Mouse (Mus musculus) limb, embryonic 10.5 days (tissue): ENCODE results near the gene Olfml2b. TPM values are rescaled to one million over a fixed set of nuclear protein-coding genes. Genes with fewer than 3 reads are reported as not detected.
A peak's percentile ranks its signal among the peaks of the same experiment; 100 is the strongest.

Source experiments
- DNase-seq: peaks from one replicate; pipeline ENCODE4 v3.0.0-alpha.2; 2017; ENCODE audit warnings: low spot score
- H3K27ac ChIP-seq: fragments of 300-500 bp; sonication (generic); 2 replicates; pipeline ENCODE4 v1.5.1; 2016; ENCODE audit warnings: mild to moderate bottlenecking
- H3K27me3 ChIP-seq: fragments of 300-500 bp; sonication (generic); 2 replicates; pipeline ENCODE4 v1.6.1; 2016; ENCODE audit warnings: low read depth, mild to moderate bottlenecking; ENCODE audit not compliant: poor library complexity, severe bottlenecking
- H3K36me3 ChIP-seq: fragments of 300-500 bp; sonication (generic); 2 replicates; pipeline ENCODE4 v1.6.1; 2016; ENCODE audit warnings: mild to moderate bottlenecking, moderate library complexity
- H3K4me1 ChIP-seq: fragments of 300-500 bp; sonication (generic); 2 replicates; pipeline ENCODE4 v1.6.1; 2016
- H3K4me3 ChIP-seq: fragments of 300-500 bp; sonication (generic); 2 replicates; pipeline ENCODE4 v1.5.1; 2016; ENCODE audit warnings: mild to moderate bottlenecking, moderate library complexity
- H3K9me3 ChIP-seq: fragments of 300-500 bp; sonication (generic); replicated peaks from 2 replicates; pipeline ENCODE4 v1.6.1; 2016; ENCODE audit warnings: mild to moderate bottlenecking
- WGBS: fragments of 180-500 bp; shearing (Covaris S2); methylation state at CpG from one replicate; pipeline ENCODE4 v1.1.7; 2016; 5-methylcytosine and 5-hydroxymethylcytosine counted together
- polyA plus RNA-seq: library from polyadenylated mRNA; unstranded; fragments of >200 nt; fragmentation: Nextera tagmentation; extraction: Ambion mirVana; gene quantifications from 2 replicates; pipeline ENCODE4 v1.2.1, GENCODE M21; 2016

Gene Olfml2b
- polyA plus RNA-seq, 1 experiment from 2014 or later = 8.1 TPM

- H3K4me1 ChIP-seq = no peaks in the 10 kb centered on the region
- H3K9me3 ChIP-seq = no peaks in the 10 kb centered on the region
- H3K36me3 ChIP-seq = no peaks in the 10 kb centered on the region
- WGBS = 61% methylated on average over 5 of the region's 5 CpGs
- DNase-seq = no peak
- no peaks in the 10 kb centered on the region for H3K27me3 ChIP-seq
- no peak overlapping the region for H3K27ac ChIP-seq
- no peak overlapping the region for H3K4me3 ChIP-seq
Measured at GRCm38 (mm10) chr1:170622934-170623333, 21.4 kb upstream of the Olfml2b start.

- H3K27ac ChIP-seq = no peak overlapping the region
Measured at GRCm38 (mm10) chr1:170623432-170623831, 20.9 kb upstream of the Olfml2b start.

GRCm38 (mm10) chr1:170630489-170630888, 13.8 kb upstream of the Olfml2b start:
- no peaks in the 10 kb centered on the region for H3K9me3 ChIP-seq
- WGBS = 92% methylated on average over 4 of the region's 4 CpGs
- H3K27me3 ChIP-seq = no peaks in the 10 kb centered on the region
- DNase-seq = no peak
- H3K36me3 ChIP-seq = no peaks in the 10 kb centered on the region
- no peak overlapping the region for H3K4me3 ChIP-seq
- H3K4me1 ChIP-seq = no peaks in the 10 kb centered on the region
- H3K27ac ChIP-seq = no peak overlapping the region

More at GRCm38 (mm10) chr1:170623432-170623831, 20.9 kb upstream of the Olfml2b start:
- Histone ChIP-seq H3K4me3 (no peak overlapping the region), H3K36me3 (no peaks in the 10 kb centered on the region), H3K4me1 (no peaks in the 10 kb centered on the region), H3K27me3 (no peaks in the 10 kb centered on the region), H3K9me3 (no peaks in the 10 kb centered on the region)
- 95% methylated on average over 1 of the region's 1 CpGs for WGBS
- DNase-seq = no peak

- Histone ChIP-seq H3K4me1 (no peaks in the 10 kb centered on the region), H3K4me3 (no peak overlapping the region), H3K27me3 (no peaks in the 10 kb centered on the region), H3K9me3 (no peaks in the 10 kb centered on the region), H3K27ac (no peak overlapping the region), H3K36me3 (no peaks in the 10 kb centered on the region)
- no peak for DNase-seq
- 91% methylated on average over 5 of the region's 5 CpGs for WGBS
Measured at GRCm38 (mm10) chr1:170631571-170631970, 12.8 kb upstream of the Olfml2b start.

GRCm38 (mm10) chr1:170632385-170632784, 11.9 kb upstream of the Olfml2b start:
- Histone ChIP-seq H3K4me1 (no peaks in the 10 kb centered on the region), H3K27ac (no peak overlapping the region), H3K9me3 (no peaks in the 10 kb centered on the region), H3K27me3 (no peaks in the 10 kb centered on the region), H3K36me3 (no peaks in the 10 kb centered on the region), H3K4me3 (no peak overlapping the region)
- 21% methylated on average over 3 of the region's 3 CpGs for WGBS
- peak; percentile 75 for DNase-seq

GRCm38 (mm10) chr1:170632856-170633255, 11.5 kb upstream of the Olfml2b start:
- H3K27me3 ChIP-seq = no peaks in the 10 kb centered on the region
- H3K4me1 ChIP-seq = no peaks in the 10 kb centered on the region
- no peak overlapping the region for H3K4me3 ChIP-seq
- no peaks in the 10 kb centered on the region for H3K9me3 ChIP-seq
- H3K36me3 ChIP-seq = no peaks in the 10 kb centered on the region
- WGBS = 77% methylated on average over 4 of the region's 4 CpGs
- H3K27ac ChIP-seq = no peak overlapping the region
- no peak for DNase-seq

- Histone ChIP-seq H3K36me3 (no peaks in the 10 kb centered on the region), H3K27ac (peak overlapping the region; percentile 7; the same call in 1 of the 2 replicates), H3K9me3 (no peaks in the 10 kb centered on the region), H3K27me3 (no peaks in the 10 kb centered on the region; the same call in 1 of the 2 replicates), H3K4me3 (no peak overlapping the region), H3K4me1 (peaks cover 7% of the 10 kb centered on the region)
- no peak for DNase-seq
- 82% methylated on average over 7 of the region's 7 CpGs for WGBS
Measured at GRCm38 (mm10) chr1:170638941-170639340, 5.4 kb upstream of the Olfml2b start.

GRCm38 (mm10) chr1:170645896-170646605, 1.7 kb downstream of the Olfml2b start:
- H3K4me3 ChIP-seq = no peak overlapping the region
- no peak overlapping the region for H3K27ac ChIP-seq
- DNase-seq = peak; percentile 31
- no peaks in the 10 kb centered on the region for H3K9me3 ChIP-seq
- H3K27me3 ChIP-seq = peaks cover 6% of the 10 kb centered on the region; the same call in 1 of the 2 replicates
- H3K4me1 ChIP-seq = peaks cover 27% of the 10 kb centered on the region
- WGBS = 72% methylated on average over 15 of the region's 15 CpGs
- H3K36me3 ChIP-seq = no peaks in the 10 kb centered on the region

- no peaks in the 10 kb centered on the region for H3K36me3 ChIP-seq
- 87% methylated on average over 9 of the region's 9 CpGs for WGBS
- peaks cover 31% of the 10 kb centered on the region for H3K4me1 ChIP-seq
- H3K9me3 ChIP-seq = no peaks in the 10 kb centered on the region
- H3K27ac ChIP-seq = no peak overlapping the region
- no peak overlapping the region for H3K4me3 ChIP-seq
- peaks cover 6% of the 10 kb centered on the region; the same call in 1 of the 2 replicates for H3K27me3 ChIP-seq
- DNase-seq = no peak
Measured at GRCm38 (mm10) chr1:170646606-170647287, 2.4 kb downstream of the Olfml2b start.

GRCm38 (mm10) chr1:170647381-170647780, 3.0 kb downstream of the Olfml2b start:
- Histone ChIP-seq H3K4me1 (peaks cover 37% of the 10 kb centered on the region), H3K27me3 (peaks cover 6% of the 10 kb centered on the region; the same call in 1 of the 2 replicates), H3K9me3 (no peaks in the 10 kb centered on the region), H3K4me3 (no peak overlapping the region), H3K36me3 (no peaks in the 10 kb centered on the region), H3K27ac (no peak overlapping the region)
- 91% methylated on average over 7 of the region's 7 CpGs for WGBS
- no peak for DNase-seq

- no peak for DNase-seq
- Histone ChIP-seq H3K27me3 (peaks cover 6% of the 10 kb centered on the region; the same call in 1 of the 2 replicates), H3K27ac (no peak overlapping the region), H3K36me3 (no peaks in the 10 kb centered on the region), H3K4me1 (peaks cover 37% of the 10 kb centered on the region), H3K9me3 (no peaks in the 10 kb centered on the region), H3K4me3 (no peak overlapping the region)
- WGBS = 71% methylated on average over 6 of the region's 6 CpGs
Measured at GRCm38 (mm10) chr1:170647971-170648514, 3.7 kb downstream of the Olfml2b start.

- peaks cover 20% of the 10 kb centered on the region for H3K4me1 ChIP-seq
- no peaks in the 10 kb centered on the region for H3K36me3 ChIP-seq
- 0 out of 2 replicates have a peak, but pooled peaks cover 6% of the 10 kb centered on the region for H3K27me3 ChIP-seq
- no peak overlapping the region for H3K4me3 ChIP-seq
- H3K9me3 ChIP-seq = no peaks in the 10 kb centered on the region
- DNase-seq = no peak
- WGBS = 75% methylated on average over 6 of the region's 6 CpGs
- H3K27ac ChIP-seq = no peak overlapping the region
Measured at GRCm38 (mm10) chr1:170651046-170651723, 6.9 kb downstream of the Olfml2b start.
